Mouse (Mus musculus) spleen, adult 2 months (tissue): ENCODE results near the gene Ctu1.

Source experiments
- CTCF ChIP-seq: fragments of 200-500 bp; IDR thresholded peaks from 2 replicates; pipeline ENCODE4 v1.5.1; 2011; ENCODE audit warnings: mild to moderate bottlenecking, inconsistent platforms; ENCODE audit not compliant: insufficient read depth, insufficient read length, insufficient replicate concordance; ENCODE audit errors: extremely low read depth
- POLR2A ChIP-seq: fragments of 200-500 bp; IDR thresholded peaks from 2 replicates; pipeline ENCODE4 v1.6.1; 2011; ENCODE audit warnings: low read depth, low read length, inconsistent platforms

DNA sequence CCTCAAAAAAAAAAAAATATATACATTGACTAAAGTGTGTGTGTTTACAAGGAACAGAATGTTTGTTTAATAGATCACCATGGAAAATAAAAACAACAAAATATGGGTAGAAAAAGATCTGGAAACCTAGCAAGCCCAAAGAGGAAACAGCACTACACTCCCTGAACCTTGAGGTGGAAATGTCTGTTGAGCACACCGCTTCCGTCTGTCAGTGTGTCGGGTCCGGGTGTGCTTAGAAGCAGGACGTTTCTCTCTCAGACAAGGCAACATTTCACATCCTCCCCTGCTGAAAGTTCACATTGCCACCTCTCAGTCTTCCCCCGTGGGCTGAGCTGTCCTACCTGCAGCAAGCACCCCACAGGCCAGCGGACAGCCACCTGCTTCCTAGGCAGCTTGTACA is 48.9 kb upstream of the Ctu1 start:
- TF ChIP-seq CTCF (no peak), POLR2A (no peak)
